In the genomic region with DNA sequence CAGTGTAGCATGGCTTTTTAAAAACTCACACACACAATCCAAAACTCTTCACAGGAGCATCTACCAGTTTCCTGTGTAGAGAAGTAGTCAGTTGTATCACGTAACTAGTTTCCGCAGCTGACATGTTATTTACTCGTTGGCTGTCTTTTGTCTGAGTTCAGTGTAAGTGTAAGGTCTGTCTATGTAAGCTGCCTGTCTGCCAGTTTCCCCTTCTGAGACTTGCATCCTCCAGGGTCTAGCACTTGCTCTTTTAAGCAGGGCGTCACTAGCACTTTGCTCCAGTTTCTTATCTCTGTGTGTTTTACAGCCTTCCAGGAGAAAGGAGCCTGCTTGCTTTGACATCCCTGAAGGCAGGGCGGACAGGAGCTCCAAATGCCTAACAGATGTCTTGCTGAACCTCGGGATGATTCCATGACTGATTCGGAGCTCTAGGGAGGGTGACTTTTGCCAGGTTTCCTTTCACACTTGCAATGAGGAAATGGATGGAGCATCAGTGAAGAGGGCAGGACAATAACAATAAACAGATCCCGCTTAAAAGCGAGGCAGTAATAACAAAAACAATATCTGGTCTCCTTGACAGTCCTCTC, we compare ENCODE assay signal across 12 mouse cellular contexts.
DNase-seq lines count a peak whose midpoint lies in the region; ATAC-seq lines count a peak whose summit lies in the region.
"Had no signal": no experiment of that assay in that cellular context is flagged by ENCODE, and none has a peak within 500 bp of the region (broad histone marks: within the 10 kb centered on the region; RNA-seq: fewer than 3 reads in every experiment).

No protein-coding gene starts in this region.

- peak overlapping the region; percentile 18; the same call in 1 of the 2 replicates for H3K27ac ChIP-seq in embryonic facial prominence, embryonic 15.5 days (replicated peaks)
- no peak overlapping the region for H3K27ac ChIP-seq in liver, embryonic 12.5 days
- H3K27ac ChIP-seq: embryonic facial prominence, embryonic 13.5 days; limb, embryonic 12.5 days had no signal

- 33% methylated on average over 9 of the region's 9 CpGs for WGBS in embryonic facial prominence, embryonic 15.5 days
- WGBS in liver, embryonic 12.5 days (ENCODE audit: insufficient replicate concordance) = 30% methylated on average over 9 of the region's 9 CpGs

- no peak overlapping the region for H3K9ac ChIP-seq in embryonic facial prominence, embryonic 15.5 days
- no peak overlapping the region for H3K9ac ChIP-seq in liver, embryonic 12.5 days
- H3K9ac ChIP-seq: embryonic facial prominence, embryonic 13.5 days; limb, embryonic 12.5 days had no signal

- intact Hi-C loops in heart, postnatal 10 days (cut with DNase I) = no loop called here

- no peaks in the 10 kb centered on the region for H3K4me1 ChIP-seq in embryonic facial prominence, embryonic 15.5 days
- H3K4me1 ChIP-seq in liver, embryonic 12.5 days = no peaks in the 10 kb centered on the region

- no peaks in the 10 kb centered on the region for H3K36me3 ChIP-seq in embryonic facial prominence, embryonic 15.5 days
- no peaks in the 10 kb centered on the region for H3K36me3 ChIP-seq in liver, embryonic 12.5 days
- H3K36me3 ChIP-seq: embryonic facial prominence, embryonic 13.5 days; G1E; limb, embryonic 12.5 days had no signal

- H3K4me3 ChIP-seq in embryonic facial prominence, embryonic 15.5 days (replicated peaks) = no peak overlapping the region
- H3K4me3 ChIP-seq in liver, embryonic 12.5 days = no peak overlapping the region
- H3K4me3 ChIP-seq: embryonic facial prominence, embryonic 13.5 days; limb, embryonic 12.5 days had no signal

- DNase-seq in kidney, postnatal 4 days = peak; percentile 7 to 24
- DNase-seq in kidney, postnatal 36 days = no peak
- DNase-seq in heart, postnatal 10 days = peak; percentile 27 to 30
- DNase-seq in ovary, postnatal 36 days (ENCODE audit: low spot score) = peak; percentile 9
- no peak for DNase-seq in thymus, postnatal 14 days
- no peak for DNase-seq in frontal cortex, postnatal 25 days (ENCODE audit: low spot score in 2 of 2)

- no peak for ATAC-seq in embryonic facial prominence, embryonic 15.5 days (ENCODE audit: insufficient number of reproducible peaks, low FRiP score, low TSS enrichment, low read depth)
- ATAC-seq in liver, embryonic 12.5 days = no peak
- ATAC-seq: midbrain, embryonic 16.5 days had no signal

- H3K27me3 ChIP-seq in embryonic facial prominence, embryonic 15.5 days = no peaks in the 10 kb centered on the region
- H3K27me3 ChIP-seq in liver, embryonic 12.5 days (replicated peaks) = no peaks in the 10 kb centered on the region
- H3K27me3 ChIP-seq: embryonic facial prominence, embryonic 13.5 days had no signal

- no peaks in the 10 kb centered on the region for H3K9me3 ChIP-seq in embryonic facial prominence, embryonic 15.5 days (replicated peaks)
- H3K9me3 ChIP-seq in liver, embryonic 12.5 days (replicated peaks) = no peaks in the 10 kb centered on the region
- H3K9me3 ChIP-seq: embryonic facial prominence, embryonic 13.5 days; G1E; limb, embryonic 12.5 days had no signal

- no peak overlapping the region for H3K4me2 ChIP-seq in embryonic facial prominence, embryonic 15.5 days (replicated peaks)
- H3K4me2 ChIP-seq in liver, embryonic 12.5 days = no peak overlapping the region
- H3K4me2 ChIP-seq: embryonic facial prominence, embryonic 13.5 days; limb, embryonic 12.5 days had no signal

Comparison
In these comparisons a context has a peak if more than half of its experiments do, and no peak if none do; other contexts are left out.
1. DNase-seq: peak in kidney, postnatal 4 days (2 of 2), heart, postnatal 10 days (2 of 2) and ovary, postnatal 36 days (single experiment); none in kidney, postnatal 36 days (0 of 2), thymus, postnatal 14 days (single experiment) and frontal cortex, postnatal 25 days (0 of 2).